Mouse (Mus musculus): Measurements from ENCODE around the gene Ddx39. TPM values are rescaled to one million over a fixed set of nuclear protein-coding genes. Genes with fewer than 3 reads are reported as not detected.

Gene Ddx39
- polyA plus RNA-seq, 1 experiment, result 39.2 TPM

DNA sequence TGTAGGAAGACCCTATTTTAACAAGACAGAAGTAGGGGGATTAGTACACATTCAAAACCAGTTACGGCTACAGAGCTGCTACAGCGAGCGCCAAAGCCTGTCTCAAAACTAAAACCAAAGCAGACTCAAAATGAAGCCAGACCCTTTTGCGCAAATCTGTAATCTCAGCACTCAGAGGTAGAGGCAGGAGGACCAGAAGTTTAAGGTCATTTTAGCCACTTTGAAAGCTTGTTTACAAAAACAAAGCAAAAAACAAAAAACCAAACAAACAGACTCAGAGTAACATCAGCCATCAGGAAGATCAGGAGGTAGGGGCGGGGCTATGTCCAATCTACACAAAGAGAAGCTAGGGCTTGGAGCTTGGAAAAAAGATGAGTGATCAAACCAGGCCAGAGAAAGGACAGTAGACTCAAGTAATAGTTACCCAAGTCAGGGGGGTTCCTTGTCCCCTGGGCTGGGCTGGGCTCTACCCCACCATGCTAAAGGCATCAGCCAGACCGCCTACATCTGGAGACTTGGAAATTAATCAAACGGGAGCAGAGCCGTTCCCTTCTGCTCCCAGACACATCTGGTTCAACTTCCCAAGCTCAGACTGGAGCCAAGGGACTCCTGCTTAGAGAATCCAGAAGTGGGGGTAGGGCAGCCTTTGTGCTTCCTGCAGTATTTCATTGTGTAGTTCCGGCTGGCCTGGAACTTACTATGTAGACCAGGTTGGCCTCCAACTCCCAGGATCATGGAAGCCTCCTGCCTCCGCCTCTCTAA lies 24.2 kb downstream of the Ddx39 start:
- Histone ChIP-seq H3K36me3 (ENCODE audit: control insufficient read depth, insufficient read depth, low read length) (peaks cover 1% of the 10 kb centered on the region; the same call in 1 of the 2 replicates), H3K27me3 (ENCODE audit: control insufficient read depth, insufficient read depth, low read length) (no peaks in the 10 kb centered on the region), H3K4me1 (ENCODE audit: control insufficient read depth, insufficient read depth, insufficient read length, low read length) (peaks cover 29% of the 10 kb centered on the region), H3K27ac (ENCODE audit: insufficient read depth, low read depth, low read length) (peak overlapping the region; percentile 95), H3K4me3 (ENCODE audit: low read depth, low read length) (peak overlapping the region; percentile 41)
- TF ChIP-seq CTCF (IDR thresholded peaks at IDR 0.05; ENCODE audit: extremely low read depth, insufficient read length, insufficient replicate concordance, low read depth, low read length) (no peak), POLR2A (IDR thresholded peaks at IDR 0.05; ENCODE audit: low read depth, low read length) (peak; percentile 9; the same call in 1 of the 2 replicates)
- 65% methylated on average over 10 of the region's 10 CpGs for WGBS

DNA sequence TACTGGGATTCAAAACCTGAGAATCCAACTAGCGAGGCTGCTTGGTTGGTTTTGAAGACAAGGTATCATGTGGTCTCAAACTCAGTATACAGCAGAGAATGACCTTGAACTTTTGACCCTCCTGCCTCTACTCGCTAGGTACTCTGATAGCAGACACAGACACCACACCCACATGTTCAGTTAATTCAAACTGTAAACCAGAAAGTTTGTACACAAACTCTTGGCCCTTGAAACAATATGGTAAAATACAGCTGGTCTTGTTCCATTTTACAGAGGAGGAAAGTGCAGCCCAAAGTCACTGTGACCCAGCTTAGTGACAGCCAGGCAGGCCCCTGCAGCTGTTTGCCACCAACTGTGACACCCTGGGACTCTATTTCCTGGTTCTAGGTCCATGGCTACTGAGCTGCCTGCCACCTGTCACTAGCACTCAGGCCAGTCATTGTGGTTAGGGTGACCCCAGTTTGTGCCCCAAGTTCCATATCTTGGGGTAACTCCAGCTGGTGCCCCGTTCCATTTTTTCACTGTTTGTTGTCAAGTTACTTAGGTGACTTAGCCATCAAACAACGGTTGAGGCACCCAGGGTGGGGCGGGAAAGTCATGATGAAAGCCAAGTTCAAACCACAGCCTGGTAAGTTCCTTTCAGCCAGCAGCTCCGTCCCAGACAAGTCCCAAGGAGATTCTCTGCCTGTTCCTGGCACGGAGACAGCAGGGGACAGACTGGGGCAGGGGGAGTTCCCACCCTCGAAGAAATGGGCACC lies 24.9 kb downstream of the Ddx39 start:
- 4% methylated on average over 8 of the region's 8 CpGs for WGBS
- H3K4me3 ChIP-seq (ENCODE audit: low read depth, low read length), result peak overlapping the region; percentile 84
- H3K4me1 ChIP-seq (ENCODE audit: control insufficient read depth, insufficient read depth, insufficient read length, low read length), result peaks cover 29% of the 10 kb centered on the region
- H3K36me3 ChIP-seq (ENCODE audit: control insufficient read depth, insufficient read depth, low read length), result no peaks in the 10 kb centered on the region
- TF ChIP-seq CTCF (IDR thresholded peaks at IDR 0.05; ENCODE audit: extremely low read depth, insufficient read length, insufficient replicate concordance, low read depth, low read length) (no peak), POLR2A (IDR thresholded peaks at IDR 0.05; ENCODE audit: low read depth, low read length) (no peak)
- H3K27me3 ChIP-seq (ENCODE audit: control insufficient read depth, insufficient read depth, low read length), result no peaks in the 10 kb centered on the region
- peak overlapping the region; percentile 95 for H3K27ac ChIP-seq (ENCODE audit: insufficient read depth, low read depth, low read length)

GRCm38 (mm10) chr8:83740586-83740975 lies 25.6 kb downstream of the Ddx39 start:
- peaks cover 29% of the 10 kb centered on the region for H3K4me1 ChIP-seq (ENCODE audit: control insufficient read depth, insufficient read depth, insufficient read length, low read length)
- WGBS, result 4% methylated on average over 3 of the region's 3 CpGs

GRCm38 (mm10) chr8:83740976-83741741 lies 26.2 kb downstream of the Ddx39 start, which contains the start of gene Adgre5:
Adgre5 (minus strand) TSS chr8:83741326.
- H3K36me3 ChIP-seq (ENCODE audit: control insufficient read depth, insufficient read depth, low read length), result no peaks in the 10 kb centered on the region
- H3K4me3 ChIP-seq (ENCODE audit: low read depth, low read length), result peak within 1 kb of the TSS; percentile 84
- H3K4me1 ChIP-seq (ENCODE audit: control insufficient read depth, insufficient read depth, insufficient read length, low read length), result peaks cover 27% of the 10 kb centered on the region
- 4% methylated on average over 56 of the region's 56 CpGs for WGBS
- H3K27me3 ChIP-seq (ENCODE audit: control insufficient read depth, insufficient read depth, low read length), result no peaks in the 10 kb centered on the region
- peak within 1 kb of the TSS; percentile 95 for H3K27ac ChIP-seq (ENCODE audit: insufficient read depth, low read depth, low read length)
- TF ChIP-seq CTCF (IDR thresholded peaks at IDR 0.05; ENCODE audit: extremely low read depth, insufficient read length, insufficient replicate concordance, low read depth, low read length) (no peak), POLR2A (IDR thresholded peaks at IDR 0.05; ENCODE audit: low read depth, low read length) (peak; percentile 55)

More at GRCm38 (mm10) chr8:83740586-83740975, 25.6 kb downstream of the Ddx39 start:
- H3K36me3 ChIP-seq (ENCODE audit: control insufficient read depth, insufficient read depth, low read length), result no peaks in the 10 kb centered on the region
- TF ChIP-seq POLR2A (IDR thresholded peaks at IDR 0.05; ENCODE audit: low read depth, low read length) (no peak), CTCF (IDR thresholded peaks at IDR 0.05; ENCODE audit: extremely low read depth, insufficient read length, insufficient replicate concordance, low read depth, low read length) (no peak)
- peak overlapping the region; percentile 95 for H3K27ac ChIP-seq (ENCODE audit: insufficient read depth, low read depth, low read length)
- no peaks in the 10 kb centered on the region for H3K27me3 ChIP-seq (ENCODE audit: control insufficient read depth, insufficient read depth, low read length)
- H3K4me3 ChIP-seq (ENCODE audit: low read depth, low read length), result peak overlapping the region; percentile 84

DNA sequence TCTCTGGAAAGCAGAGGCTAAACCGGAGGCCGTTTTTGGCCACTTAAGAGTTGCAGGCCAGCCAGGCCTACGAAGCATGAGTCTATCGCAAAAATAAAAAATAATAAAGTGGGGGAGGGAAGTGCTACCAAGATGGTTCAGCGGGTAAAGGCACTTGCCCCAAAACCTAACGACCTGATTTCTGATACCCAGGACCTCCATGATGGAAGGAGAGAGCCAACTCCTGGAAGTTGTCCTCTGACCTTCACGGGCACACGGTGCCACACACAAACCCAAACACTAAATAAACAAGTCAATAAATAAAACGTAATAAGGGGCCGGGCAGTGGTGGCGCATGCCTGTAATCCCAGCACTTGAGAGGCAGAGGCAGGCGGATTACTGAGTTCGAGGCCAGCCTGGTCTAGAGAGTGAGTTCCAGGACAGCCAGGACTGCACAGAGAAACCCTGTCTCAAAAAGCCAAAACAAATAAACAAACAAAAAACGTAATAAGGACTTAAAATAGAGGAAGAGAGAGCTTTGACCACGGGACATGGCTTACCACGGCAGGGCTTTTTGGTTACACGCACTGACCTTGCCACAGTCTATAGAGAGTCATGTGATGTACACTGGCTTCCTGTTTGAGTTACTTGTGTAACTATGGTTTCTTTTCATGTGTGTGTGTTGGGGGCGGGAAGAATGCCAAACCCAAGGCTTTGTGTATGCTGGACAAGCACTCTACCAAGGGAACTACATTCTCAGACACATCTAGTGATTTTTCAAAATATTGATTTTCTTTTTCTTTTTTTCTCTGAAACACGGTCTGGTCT lies 27.1 kb downstream of the Ddx39 start:
- Histone ChIP-seq H3K4me3 (ENCODE audit: low read depth, low read length) (peak overlapping the region; percentile 84), H3K4me1 (ENCODE audit: control insufficient read depth, insufficient read depth, insufficient read length, low read length) (peaks cover 22% of the 10 kb centered on the region), H3K27ac (ENCODE audit: insufficient read depth, low read depth, low read length) (peak overlapping the region; percentile 67), H3K27me3 (ENCODE audit: control insufficient read depth, insufficient read depth, low read length) (no peaks in the 10 kb centered on the region), H3K36me3 (ENCODE audit: control insufficient read depth, insufficient read depth, low read length) (no peaks in the 10 kb centered on the region)
- WGBS, result 74% methylated on average over 19 of the region's 19 CpGs
- no peak for TF ChIP-seq POLR2A (IDR thresholded peaks at IDR 0.05; ENCODE audit: low read depth, low read length)
- TF ChIP-seq CTCF (IDR thresholded peaks at IDR 0.05; ENCODE audit: extremely low read depth, insufficient read length, insufficient replicate concordance, low read depth, low read length), result no peak

DNA sequence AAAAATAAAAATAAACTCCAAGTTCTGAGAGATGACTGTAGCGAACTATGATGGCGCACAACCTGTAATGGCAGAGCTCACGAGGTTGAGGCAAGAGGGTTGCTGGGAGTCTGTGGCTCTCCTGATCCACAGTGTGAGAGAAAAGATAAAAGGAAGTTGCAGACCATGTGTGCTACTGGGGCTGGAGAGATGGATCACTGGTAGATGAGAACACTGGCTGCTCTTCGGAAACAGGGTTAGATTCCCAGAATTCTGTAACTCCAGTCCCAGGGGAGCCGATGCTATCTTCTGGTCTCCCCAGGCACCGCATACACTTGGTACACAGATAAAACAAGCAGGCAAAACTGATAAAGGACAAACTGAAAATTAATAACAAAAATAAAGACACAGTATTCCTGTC lies 28.0 kb downstream of the Ddx39 start:
- Histone ChIP-seq H3K36me3 (ENCODE audit: control insufficient read depth, insufficient read depth, low read length) (no peaks in the 10 kb centered on the region), H3K4me1 (ENCODE audit: control insufficient read depth, insufficient read depth, insufficient read length, low read length) (peaks cover 26% of the 10 kb centered on the region), H3K27ac (ENCODE audit: insufficient read depth, low read depth, low read length) (no peak overlapping the region), H3K4me3 (ENCODE audit: low read depth, low read length) (no peak overlapping the region), H3K27me3 (ENCODE audit: control insufficient read depth, insufficient read depth, low read length) (peaks cover 5% of the 10 kb centered on the region; the same call in 1 of the 2 replicates)
- WGBS, result 89% methylated on average over 6 of the region's 6 CpGs
- no peak for TF ChIP-seq CTCF (IDR thresholded peaks at IDR 0.05; ENCODE audit: extremely low read depth, insufficient read length, insufficient replicate concordance, low read depth, low read length)
- no peak for TF ChIP-seq POLR2A (IDR thresholded peaks at IDR 0.05; ENCODE audit: low read depth, low read length)
